Mouse (Mus musculus) hindbrain, embryonic 11.5 days (tissue): ENCODE results near the gene Disp2. TPM values are rescaled to one million over a fixed set of nuclear protein-coding genes. Genes with fewer than 3 reads are reported as not detected.

Experiments used
- ATAC-seq: fragments of 200-750 bp; cut with Nextera tagmentation; 2 replicates; pipeline ENCODE4 v1.8.0; 2017; ENCODE audit warnings: mild to moderate bottlenecking, moderate TSS enrichment, moderate library complexity; ENCODE audit not compliant: low FRiP score
- DNase-seq: peaks from one replicate; pipeline ENCODE4 v3.0.0-alpha.2; 2015; ENCODE audit warnings: low spot score
- H3K27ac ChIP-seq: fragments of 300-500 bp; sonication (generic); 2 replicates; pipeline ENCODE4 v1.5.1; 2014; ENCODE audit warnings: mild to moderate bottlenecking, low read depth, low read length
- H3K27me3 ChIP-seq: fragments of 300-500 bp; sonication (generic); 2 replicates; pipeline ENCODE4 v1.6.1; 2014; ENCODE audit warnings: mild to moderate bottlenecking, low read length, moderate library complexity, mixed read lengths; ENCODE audit not compliant: control insufficient read depth, insufficient read depth
- H3K36me3 ChIP-seq: fragments of 300-500 bp; sonication (generic); 2 replicates; pipeline ENCODE4 v1.6.1; 2014; ENCODE audit warnings: mild to moderate bottlenecking, low read length, moderate library complexity, mixed read lengths; ENCODE audit not compliant: control insufficient read depth, insufficient read depth
- H3K4me1 ChIP-seq: fragments of 300-500 bp; sonication (generic); replicated peaks from 2 replicates; pipeline ENCODE4 v1.6.1; 2014; ENCODE audit warnings: low read length, mixed read lengths; ENCODE audit not compliant: control insufficient read depth, insufficient read depth
- H3K4me2 ChIP-seq: fragments of 300-500 bp; sonication (generic); replicated peaks from 2 replicates; pipeline ENCODE4 v1.6.1; 2014; ENCODE audit warnings: mild to moderate bottlenecking, low read depth, low read length
- H3K4me3 ChIP-seq: fragments of 300-500 bp; sonication (generic); 2 replicates; pipeline ENCODE4 v1.5.1; 2014; ENCODE audit warnings: low read depth, low read length
- H3K9ac ChIP-seq: fragments of 300-500 bp; sonication (generic); 2 replicates; pipeline ENCODE4 v1.6.1; 2014; ENCODE audit warnings: low read depth, low read length
- H3K9me3 ChIP-seq: fragments of 300-500 bp; sonication (generic); 2 replicates; pipeline ENCODE4 v1.6.1; 2016; ENCODE audit warnings: low read length; ENCODE audit not compliant: control insufficient read depth
- WGBS: fragments of 180-500 bp; shearing (Covaris S2); extraction: QIAGEN DNeasy Blood & Tissue Kit; methylation state at CpG from one replicate; pipeline ENCODE4 v1.1.7; 2014; 5-methylcytosine and 5-hydroxymethylcytosine counted together
- polyA plus RNA-seq: library from polyadenylated mRNA; unstranded; fragments of >200 nt; fragmentation: Nextera tagmentation; extraction: Ambion mirVana; gene quantifications from 2 replicates; pipeline ENCODE4 v1.2.1, GENCODE M21; 2014

Disp2 gene
- 8.5 and 9.2 TPM in 2 replicates for polyA plus RNA-seq

- no peaks in the 10 kb centered on the region for H3K36me3 ChIP-seq
- peak within 1 kb of the TSS; percentile 56 for H3K4me2 ChIP-seq
- 10% methylated on average over 39 of the region's 39 CpGs for WGBS
- 0 out of 2 replicates have a peak within 1 kb of the TSS, but pooled peaks have one; percentile 61 for H3K27ac ChIP-seq
- peak within 1 kb of the TSS; percentile 41 for H3K4me3 ChIP-seq
- H3K9me3 ChIP-seq: no peaks in the 10 kb centered on the region
- peak; percentile 97 for DNase-seq
- peak within 1 kb of the TSS; percentile 57 for H3K9ac ChIP-seq
- H3K27me3 ChIP-seq: no peaks in the 10 kb centered on the region
- peak; percentile 95 for ATAC-seq
- peaks cover 3% of the 10 kb centered on the region for H3K4me1 ChIP-seq
Measured at GRCm38 (mm10) chr2:118779504-118780480, at the start of gene Disp2. Gene Disp2 (plus strand): TSS chr2:118779719.

DNA sequence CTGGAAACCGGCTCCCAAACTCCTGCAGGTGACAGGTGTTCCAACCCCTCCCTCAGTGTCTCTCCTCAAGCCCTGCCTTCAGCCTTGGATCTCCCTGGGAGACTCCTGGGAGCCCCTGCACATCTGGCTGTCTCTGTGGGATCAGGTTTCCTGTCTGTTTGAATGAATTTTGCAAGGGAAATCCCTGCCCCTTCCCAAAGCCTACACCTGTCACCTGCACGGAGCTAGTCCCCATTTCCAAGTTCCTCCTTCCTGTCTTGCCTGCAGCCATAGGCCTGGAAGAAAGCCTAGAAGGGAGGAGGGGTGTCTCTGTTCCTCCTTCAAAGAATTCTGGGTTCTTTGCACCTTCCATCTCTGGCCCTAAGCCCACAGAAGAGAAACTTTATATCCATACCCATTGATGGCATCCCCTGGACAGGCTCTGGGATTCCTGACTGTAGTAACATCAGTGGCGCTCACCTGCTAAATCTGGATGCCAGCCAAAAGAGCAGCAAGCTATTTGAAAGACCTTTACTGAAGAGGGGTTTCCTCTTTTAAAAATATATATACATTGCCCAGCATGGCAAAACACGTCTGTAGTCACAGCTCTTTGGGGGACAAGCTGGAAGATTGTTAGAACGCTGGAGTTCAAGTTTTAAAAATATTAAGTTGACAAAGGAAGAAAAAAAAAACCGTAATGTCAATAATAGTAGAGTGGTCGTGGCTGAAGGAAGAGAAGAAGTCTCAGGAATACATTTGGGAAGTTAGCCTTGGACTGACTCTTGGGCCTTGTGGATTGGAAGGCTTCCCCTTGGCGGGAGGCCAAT, 49.5 kb upstream of the Disp2 start:
- no peak overlapping the region for H3K4me2 ChIP-seq
- DNase-seq (no peak), ATAC-seq (no peak)
- H3K27ac ChIP-seq: no peak overlapping the region
- no peak overlapping the region for H3K4me3 ChIP-seq
- peaks cover 10% of the 10 kb centered on the region for H3K27me3 ChIP-seq
- H3K9me3 ChIP-seq: no peaks in the 10 kb centered on the region
- H3K36me3 ChIP-seq: no peaks in the 10 kb centered on the region
- WGBS: 30% methylated on average over 8 of the region's 8 CpGs
- no peaks in the 10 kb centered on the region for H3K4me1 ChIP-seq
- H3K9ac ChIP-seq: no peak overlapping the region

GRCm38 (mm10) chr2:118730622-118730915, 49.0 kb upstream of the Disp2 start:
- Histone ChIP-seq H3K9ac (no peak overlapping the region), H3K27ac (no peak overlapping the region), H3K4me2 (no peak overlapping the region), H3K36me3 (no peaks in the 10 kb centered on the region), H3K9me3 (no peaks in the 10 kb centered on the region), H3K4me3 (no peak overlapping the region), H3K27me3 (peaks cover 10% of the 10 kb centered on the region), H3K4me1 (no peaks in the 10 kb centered on the region)
- DNase-seq (peak; percentile 56), ATAC-seq (no peak)
- 5% methylated on average over 3 of the region's 3 CpGs for WGBS

DNA sequence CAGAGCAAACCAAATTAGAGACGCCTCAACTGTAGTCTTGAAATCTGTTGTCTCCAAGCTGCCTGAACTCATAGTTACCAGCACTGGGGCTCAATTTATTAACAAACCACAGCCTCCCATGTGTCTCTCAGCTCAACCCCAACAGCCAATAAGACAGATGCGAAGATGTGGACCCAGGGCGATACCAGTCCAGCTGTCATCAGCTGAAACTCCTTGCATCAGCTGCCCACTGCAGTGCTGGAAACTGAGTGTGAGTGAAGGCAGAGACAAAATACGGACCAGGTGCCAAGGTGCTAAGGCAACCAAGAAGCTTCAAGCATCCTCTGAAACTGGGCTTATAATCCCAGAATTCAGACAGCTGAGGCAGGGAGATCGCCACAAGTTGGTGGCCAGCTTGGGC, 47.5 kb upstream of the Disp2 start:
- Histone ChIP-seq H3K9ac (no peak overlapping the region), H3K27ac (no peak overlapping the region), H3K4me1 (no peaks in the 10 kb centered on the region), H3K36me3 (no peaks in the 10 kb centered on the region), H3K27me3 (peaks cover 10% of the 10 kb centered on the region), H3K4me3 (no peak overlapping the region), H3K4me2 (no peak overlapping the region), H3K9me3 (no peaks in the 10 kb centered on the region)
- WGBS: 89% methylated on average over 5 of the region's 5 CpGs
- DNase-seq: no peak
- no peak for ATAC-seq

DNA sequence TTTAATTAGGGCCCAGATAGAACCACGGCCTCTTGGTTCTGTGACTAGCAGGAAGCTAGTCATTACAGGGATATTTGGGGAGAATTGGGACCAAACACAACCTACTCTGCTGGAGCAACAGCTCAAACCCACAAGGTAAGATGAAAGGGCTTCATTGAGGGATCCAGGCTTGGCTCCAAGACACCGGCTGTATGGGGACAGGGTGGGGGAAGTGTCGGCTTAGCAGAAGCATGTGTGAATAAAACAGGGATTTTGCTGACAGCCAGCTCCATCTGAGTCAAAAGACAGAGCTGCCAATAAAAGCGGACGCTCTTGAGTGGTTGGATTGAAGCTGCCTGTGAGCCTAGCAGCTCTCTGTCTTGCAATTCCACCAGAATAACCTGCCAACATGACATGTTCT, 46.2 kb upstream of the Disp2 start:
- ATAC-seq: no peak
- H3K36me3 ChIP-seq: no peaks in the 10 kb centered on the region
- peaks cover 10% of the 10 kb centered on the region for H3K27me3 ChIP-seq
- no peak overlapping the region for H3K9ac ChIP-seq
- H3K4me3 ChIP-seq: no peak overlapping the region
- no peaks in the 10 kb centered on the region for H3K9me3 ChIP-seq
- whole genome bisulfite sequencing: 82% methylated on average over 5 of the region's 5 CpGs
- DNase-seq: no peak
- H3K27ac ChIP-seq: no peak overlapping the region
- H3K4me2 ChIP-seq: no peak overlapping the region
- H3K4me1 ChIP-seq: no peaks in the 10 kb centered on the region

GRCm38 (mm10) chr2:118740341-118740740, 39.2 kb upstream of the Disp2 start:
- Histone ChIP-seq H3K36me3 (no peaks in the 10 kb centered on the region), H3K9me3 (no peaks in the 10 kb centered on the region), H3K4me3 (no peak overlapping the region), H3K9ac (no peak overlapping the region), H3K4me1 (no peaks in the 10 kb centered on the region; the same call in 1 of the 2 replicates), H3K4me2 (no peak overlapping the region), H3K27ac (no peak overlapping the region), H3K27me3 (peaks cover 5% of the 10 kb centered on the region; the same call in 1 of the 2 replicates)
- 69% methylated on average over 3 of the region's 3 CpGs for WGBS
- DNase-seq (no peak), ATAC-seq (no peak)

DNA sequence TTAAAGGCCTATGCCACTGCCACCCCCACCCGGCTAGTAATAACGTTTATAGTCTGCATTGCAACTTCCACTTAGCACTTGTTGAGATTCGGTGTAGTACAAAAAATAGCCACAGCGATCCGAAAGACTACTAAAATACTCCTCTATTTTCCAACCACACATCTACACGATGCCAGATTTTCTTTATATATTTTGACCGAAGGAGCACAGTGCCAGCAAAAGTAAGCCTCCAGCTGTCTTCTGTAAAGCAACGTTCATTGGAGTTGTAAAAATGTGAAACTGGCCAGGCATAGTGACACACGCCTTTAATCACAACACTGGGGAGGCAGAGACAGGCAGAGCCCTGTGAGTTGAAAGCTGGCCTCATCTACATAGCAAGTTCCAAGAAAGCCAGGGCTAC, 38.3 kb upstream of the Disp2 start:
- WGBS: 73% methylated on average over 9 of the region's 9 CpGs
- ATAC-seq: no peak

GRCm38 (mm10) chr2:118743261-118743943, 36.1 kb upstream of the Disp2 start:
- H3K27ac ChIP-seq: no peak overlapping the region

More for the DNA sequence above, 38.3 kb upstream of the Disp2 start:
- Histone ChIP-seq H3K27ac (no peak overlapping the region), H3K9ac (no peak overlapping the region), H3K9me3 (no peaks in the 10 kb centered on the region), H3K4me1 (no peaks in the 10 kb centered on the region; the same call in 1 of the 2 replicates), H3K27me3 (peaks cover 5% of the 10 kb centered on the region; the same call in 1 of the 2 replicates), H3K4me2 (no peak overlapping the region), H3K36me3 (no peaks in the 10 kb centered on the region), H3K4me3 (no peak overlapping the region)
- no peak for DNase-seq

More at GRCm38 (mm10) chr2:118743261-118743943, 36.1 kb upstream of the Disp2 start:
- 29% methylated on average over 8 of the region's 8 CpGs for WGBS
- DNase-seq (peak; percentile 76), ATAC-seq (no peak)
- Histone ChIP-seq H3K27me3 (peaks cover 5% of the 10 kb centered on the region; the same call in 1 of the 2 replicates), H3K4me2 (no peak overlapping the region), H3K4me3 (no peak overlapping the region), H3K9me3 (no peaks in the 10 kb centered on the region), H3K36me3 (no peaks in the 10 kb centered on the region), H3K4me1 (peaks cover 2% of the 10 kb centered on the region; the same call in 1 of the 2 replicates), H3K9ac (no peak overlapping the region)
